Mouse (Mus musculus) embryonic facial prominence, embryonic 13.5 days (tissue): Measurements from ENCODE around the gene Itpk1. TPM values are rescaled to one million over a fixed set of nuclear protein-coding genes. Genes with fewer than 3 reads are reported as not detected.

ENCODE experiments used
- ATAC-seq: fragments of 200-750 bp; cut with Nextera tagmentation; 2 replicates; pipeline ENCODE4 v1.8.0; 2017; ENCODE audit warnings: low read depth; ENCODE audit not compliant: insufficient number of reproducible peaks, insufficient read depth, low FRiP score, low TSS enrichment
- H3K27ac ChIP-seq: fragments of 300-500 bp; sonication (generic); 2 replicates; pipeline ENCODE4 v1.5.1; 2015; ENCODE audit warnings: moderate library complexity, mild to moderate bottlenecking, inconsistent platforms
- H3K27me3 ChIP-seq: fragments of 300-500 bp; sonication (generic); 2 replicates; pipeline ENCODE4 v1.6.1; 2015; ENCODE audit warnings: mild to moderate bottlenecking, inconsistent platforms
- H3K36me3 ChIP-seq: fragments of 300-500 bp; sonication (generic); 2 replicates; pipeline ENCODE4 v1.6.1; 2015; ENCODE audit warnings: mild to moderate bottlenecking, inconsistent platforms
- H3K4me1 ChIP-seq: fragments of 300-500 bp; sonication (generic); 2 replicates; pipeline ENCODE4 v1.6.1; 2015; ENCODE audit warnings: inconsistent platforms
- H3K4me2 ChIP-seq: fragments of 300-500 bp; sonication (generic); 2 replicates; pipeline ENCODE4 v1.6.1; 2015; ENCODE audit warnings: moderate library complexity, mild to moderate bottlenecking, inconsistent platforms
- H3K4me3 ChIP-seq: fragments of 300-500 bp; sonication (generic); 2 replicates; pipeline ENCODE4 v1.5.1; 2015; ENCODE audit warnings: mild to moderate bottlenecking, inconsistent platforms
- H3K9ac ChIP-seq: fragments of 300-500 bp; sonication (generic); 2 replicates; pipeline ENCODE4 v1.6.1; 2015; ENCODE audit warnings: mild to moderate bottlenecking, inconsistent platforms
- H3K9me3 ChIP-seq: fragments of 300-500 bp; sonication (generic); 2 replicates; pipeline ENCODE4 v1.6.1; 2016; ENCODE audit warnings: inconsistent platforms
- WGBS: fragments of 180-500 bp; shearing (Covaris S2); methylation state at CpG from one replicate; pipeline ENCODE4 v1.1.7; 2015; ENCODE audit warnings: mixed read lengths; 5-methylcytosine and 5-hydroxymethylcytosine counted together
- polyA plus RNA-seq: library from polyadenylated mRNA; unstranded; fragments of >200 nt; fragmentation: Nextera tagmentation; extraction: Ambion mirVana; gene quantifications from 2 replicates; pipeline ENCODE4 v1.2.1, GENCODE M21; 2015

Itpk1 gene
- polyA plus RNA-seq, 1 experiment from 2014 or later = 10.4 TPM

GRCm38 (mm10) chr12:102566951-102567350 lies 137.8 kb downstream of the Itpk1 start:
- no peak overlapping the region for H3K4me2 ChIP-seq
- H3K4me1 ChIP-seq = no peaks in the 10 kb centered on the region
- ATAC-seq = no peak
- H3K36me3 ChIP-seq = peaks cover 10% of the 10 kb centered on the region; the same call in 1 of the 2 replicates
- H3K27me3 ChIP-seq = no peaks in the 10 kb centered on the region
- WGBS = 73% methylated on average over 2 of the region's 2 CpGs
- H3K27ac ChIP-seq = no peak overlapping the region
- H3K9ac ChIP-seq = no peak overlapping the region
- no peak overlapping the region for H3K4me3 ChIP-seq
- H3K9me3 ChIP-seq = no peaks in the 10 kb centered on the region

- H3K27me3 ChIP-seq = no peaks in the 10 kb centered on the region
- no peak overlapping the region for H3K27ac ChIP-seq
- H3K4me2 ChIP-seq = no peak overlapping the region
- WGBS = 79% methylated on average over 6 of the region's 6 CpGs
- no peak overlapping the region for H3K9ac ChIP-seq
- ATAC-seq = no peak
- H3K36me3 ChIP-seq = peaks cover 8% of the 10 kb centered on the region; the same call in 1 of the 2 replicates
- no peaks in the 10 kb centered on the region for H3K9me3 ChIP-seq
- H3K4me3 ChIP-seq = no peak overlapping the region
- no peaks in the 10 kb centered on the region for H3K4me1 ChIP-seq
Measured at GRCm38 (mm10) chr12:102565086-102565485, 139.6 kb downstream of the Itpk1 start.

GRCm38 (mm10) chr12:102557372-102557771 lies 147.4 kb downstream of the Itpk1 start:
- Histone ChIP-seq H3K9ac (no peak overlapping the region), H3K4me1 (0 out of 2 replicates have a peak, but pooled peaks cover 8% of the 10 kb centered on the region), H3K9me3 (no peaks in the 10 kb centered on the region), H3K36me3 (no peaks in the 10 kb centered on the region), H3K27me3 (peaks cover 38% of the 10 kb centered on the region), H3K27ac (no peak overlapping the region), H3K4me2 (no peak overlapping the region), H3K4me3 (no peak overlapping the region)
- no peak for ATAC-seq
- WGBS = 80% methylated on average over 5 of the region's 5 CpGs

GRCm38 (mm10) chr12:102555850-102556249 lies 148.9 kb downstream of the Itpk1 start:
- H3K9ac ChIP-seq = no peak overlapping the region
- H3K27me3 ChIP-seq = peaks cover 52% of the 10 kb centered on the region
- H3K4me3 ChIP-seq = no peak overlapping the region
- WGBS = 83% methylated on average over 3 of the region's 3 CpGs
- no peak overlapping the region for H3K27ac ChIP-seq
- no peak for ATAC-seq
- H3K36me3 ChIP-seq = no peaks in the 10 kb centered on the region
- H3K9me3 ChIP-seq = no peaks in the 10 kb centered on the region
- H3K4me2 ChIP-seq = no peak overlapping the region
- H3K4me1 ChIP-seq = 0 out of 2 replicates have a peak, but pooled peaks cover 8% of the 10 kb centered on the region

- Histone ChIP-seq H3K4me3 (peak within 1 kb of the TSS; percentile 37), H3K4me1 (0 out of 2 replicates have a peak, but pooled peaks cover 8% of the 10 kb centered on the region), H3K9me3 (no peaks in the 10 kb centered on the region), H3K27me3 (peaks cover 52% of the 10 kb centered on the region), H3K36me3 (no peaks in the 10 kb centered on the region), H3K4me2 (peak within 1 kb of the TSS; percentile 61), H3K27ac (no peak within 1 kb of the TSS), H3K9ac (no peak within 1 kb of the TSS)
- WGBS = 3% methylated on average over 47 of the region's 48 CpGs
- peak; percentile 50; the same call in 1 of the 2 replicates for ATAC-seq
Measured at GRCm38 (mm10) chr12:102554721-102555516, 149.8 kb downstream of the Itpk1 start, which contains the start of gene Chga. Chga (plus strand) TSS chr12:102554969.

GRCm38 (mm10) chr12:102553705-102554275 lies 150.9 kb downstream of the Itpk1 start:
- ATAC-seq = no peak
- Histone ChIP-seq H3K4me2 (no peak overlapping the region), H3K9ac (no peak overlapping the region), H3K36me3 (no peaks in the 10 kb centered on the region), H3K27me3 (peaks cover 52% of the 10 kb centered on the region), H3K27ac (no peak overlapping the region), H3K9me3 (no peaks in the 10 kb centered on the region), H3K4me1 (0 out of 2 replicates have a peak, but pooled peaks cover 8% of the 10 kb centered on the region), H3K4me3 (no peak overlapping the region)
- 73% methylated on average over 14 of the region's 14 CpGs for WGBS

- Histone ChIP-seq H3K9me3 (no peaks in the 10 kb centered on the region), H3K9ac (no peak overlapping the region), H3K4me3 (no peak overlapping the region), H3K4me1 (0 out of 2 replicates have a peak, but pooled peaks cover 8% of the 10 kb centered on the region), H3K4me2 (no peak overlapping the region), H3K36me3 (no peaks in the 10 kb centered on the region), H3K27me3 (peaks cover 52% of the 10 kb centered on the region), H3K27ac (no peak overlapping the region)
- WGBS = 70% methylated on average over 6 of the region's 6 CpGs
- ATAC-seq = no peak
Measured at GRCm38 (mm10) chr12:102552001-102552400, 152.7 kb downstream of the Itpk1 start.

GRCm38 (mm10) chr12:102551186-102551585 lies 153.5 kb downstream of the Itpk1 start:
- ATAC-seq = no peak
- Histone ChIP-seq H3K4me3 (no peak overlapping the region), H3K4me1 (0 out of 2 replicates have a peak, but pooled peaks cover 8% of the 10 kb centered on the region), H3K27me3 (peaks cover 52% of the 10 kb centered on the region), H3K36me3 (no peaks in the 10 kb centered on the region), H3K4me2 (no peak overlapping the region), H3K27ac (no peak overlapping the region), H3K9me3 (no peaks in the 10 kb centered on the region), H3K9ac (no peak overlapping the region)
- WGBS = 72% methylated on average over 3 of the region's 3 CpGs

- Histone ChIP-seq H3K9me3 (no peaks in the 10 kb centered on the region), H3K4me2 (no peak overlapping the region), H3K27ac (no peak overlapping the region), H3K4me3 (no peak overlapping the region), H3K27me3 (peaks cover 46% of the 10 kb centered on the region), H3K36me3 (no peaks in the 10 kb centered on the region), H3K9ac (no peak overlapping the region), H3K4me1 (0 out of 2 replicates have a peak, but pooled peaks cover 8% of the 10 kb centered on the region)
- 3% methylated on average over 11 of the region's 11 CpGs for WGBS
- no peak for ATAC-seq
Measured at GRCm38 (mm10) chr12:102550529-102550928, 154.2 kb downstream of the Itpk1 start.

GRCm38 (mm10) chr12:102545122-102545521 lies 159.6 kb downstream of the Itpk1 start:
- no peak overlapping the region for H3K4me3 ChIP-seq
- no peaks in the 10 kb centered on the region for H3K27me3 ChIP-seq
- no peak overlapping the region for H3K4me2 ChIP-seq
- 62% methylated on average over 6 of the region's 6 CpGs for WGBS
- H3K27ac ChIP-seq = no peak overlapping the region
- no peak for ATAC-seq
- no peaks in the 10 kb centered on the region for H3K9me3 ChIP-seq
- H3K9ac ChIP-seq = no peak overlapping the region
- H3K4me1 ChIP-seq = no peaks in the 10 kb centered on the region
- no peaks in the 10 kb centered on the region for H3K36me3 ChIP-seq

GRCm38 (mm10) chr12:102541168-102541567 lies 163.6 kb downstream of the Itpk1 start:
- no peak overlapping the region for H3K9ac ChIP-seq
- no peaks in the 10 kb centered on the region for H3K27me3 ChIP-seq
- no peak overlapping the region for H3K4me2 ChIP-seq
- no peak for ATAC-seq
- H3K9me3 ChIP-seq = no peaks in the 10 kb centered on the region
- no peaks in the 10 kb centered on the region for H3K36me3 ChIP-seq
- 84% methylated on average over 7 of the region's 7 CpGs for WGBS
- no peak overlapping the region for H3K27ac ChIP-seq
- no peak overlapping the region for H3K4me3 ChIP-seq
- H3K4me1 ChIP-seq = no peaks in the 10 kb centered on the region

- no peak for ATAC-seq
- Histone ChIP-seq H3K27ac (no peak overlapping the region), H3K4me1 (no peaks in the 10 kb centered on the region), H3K9me3 (no peaks in the 10 kb centered on the region), H3K27me3 (no peaks in the 10 kb centered on the region), H3K9ac (no peak overlapping the region), H3K4me2 (no peak overlapping the region), H3K36me3 (no peaks in the 10 kb centered on the region), H3K4me3 (no peak overlapping the region)
- WGBS = 80% methylated on average over 8 of the region's 8 CpGs
Measured at GRCm38 (mm10) chr12:102540278-102540677, 164.5 kb downstream of the Itpk1 start.
